Mouse (Mus musculus): ENCODE data around the gene Fgf4.

Gene Fgf4

GRCm38 (mm10) chr7:144863196-144863595 is 16.0 kb downstream of the Fgf4 start:
- in situ Hi-C loops (cut with MboI; ENCODE audit: unreplicated experiment in 2 of 2): no loop called here

GRCm38 (mm10) chr7:144864160-144864670 is 17.0 kb downstream of the Fgf4 start:
- in situ Hi-C loops (cut with MboI; ENCODE audit: unreplicated experiment in 2 of 2): no loop called here

- in situ Hi-C loops (cut with MboI; ENCODE audit: unreplicated experiment in 2 of 2): no loop called here
Observed at GRCm38 (mm10) chr7:144867161-144867560, 20.0 kb downstream of the Fgf4 start.

GRCm38 (mm10) chr7:144867602-144868001 is 20.4 kb downstream of the Fgf4 start:
- in situ Hi-C loops (cut with MboI; ENCODE audit: unreplicated experiment in 2 of 2): no loop called here

DNA sequence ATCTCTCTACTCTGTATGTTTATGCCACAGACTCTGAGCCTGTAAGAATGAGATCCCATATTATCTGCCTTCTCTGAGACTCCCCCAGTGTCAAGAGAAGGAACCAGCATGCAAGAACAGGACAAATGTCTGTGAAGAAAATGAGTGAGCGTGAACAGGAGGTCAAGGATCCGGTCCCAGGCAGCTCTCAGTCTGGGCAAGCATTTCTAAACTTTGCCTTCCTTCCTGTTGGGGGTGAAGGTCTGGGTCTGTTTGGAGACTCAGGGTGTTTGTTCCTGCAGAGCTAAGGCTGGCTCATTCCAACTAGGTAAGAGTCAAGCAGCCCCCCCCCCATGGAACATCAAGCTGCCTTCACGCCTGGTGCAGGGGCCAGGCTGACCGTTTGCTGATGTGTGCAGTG is 25.3 kb downstream of the Fgf4 start:
- in situ Hi-C loops (cut with MboI; ENCODE audit: unreplicated experiment in 2 of 2): no loop called here

- in situ Hi-C loops (cut with MboI; ENCODE audit: unreplicated experiment in 2 of 2): no loop called here
Observed at GRCm38 (mm10) chr7:144873160-144873559, 26.0 kb downstream of the Fgf4 start.

- in situ Hi-C loops (cut with MboI; ENCODE audit: unreplicated experiment in 2 of 2): no loop called here
Observed at GRCm38 (mm10) chr7:144874226-144874625, 27.1 kb downstream of the Fgf4 start.

DNA sequence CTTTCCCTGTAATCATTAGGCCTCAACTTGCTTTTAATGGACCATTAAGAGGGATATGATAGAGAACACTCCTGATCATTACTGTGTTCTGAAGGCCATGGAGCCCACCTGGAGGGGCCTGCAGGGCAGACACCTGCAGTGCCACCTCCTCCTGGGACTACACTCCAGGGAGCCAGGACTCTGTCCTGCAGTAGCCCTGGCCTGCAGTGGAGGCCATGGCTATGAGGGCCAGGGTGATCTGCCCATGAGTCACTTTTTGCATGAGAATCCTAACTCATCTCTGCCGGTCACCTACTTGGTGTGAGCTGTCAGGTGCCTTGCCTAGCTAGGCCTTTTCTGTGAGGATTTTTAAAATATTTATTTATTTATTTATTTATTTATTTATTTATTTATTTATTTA is 31.2 kb downstream of the Fgf4 start:
- in situ Hi-C loops (cut with MboI; ENCODE audit: unreplicated experiment in 2 of 2): no loop called here

DNA sequence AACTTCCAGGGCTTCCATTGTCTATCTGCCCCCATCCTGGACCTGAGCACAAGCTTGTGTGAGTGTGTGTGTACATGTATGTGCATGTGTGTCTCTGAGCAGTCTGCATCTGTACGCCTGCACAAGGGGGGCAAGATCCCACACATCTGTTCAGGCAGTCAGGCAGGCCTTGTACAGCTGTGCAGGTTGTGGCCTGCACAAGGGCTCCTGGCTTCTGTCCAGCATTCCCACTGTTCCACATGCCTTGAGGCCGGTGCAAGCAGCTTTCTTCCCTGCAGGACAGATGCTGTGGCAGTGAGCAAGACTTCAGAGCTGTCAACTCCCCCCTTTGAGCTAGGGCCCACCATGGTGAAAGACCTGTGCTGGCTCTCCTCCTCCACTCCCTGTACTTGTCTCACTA is 35.9 kb downstream of the Fgf4 start:
- in situ Hi-C loops (cut with MboI; ENCODE audit: unreplicated experiment in 2 of 2): no loop called here

GRCm38 (mm10) chr7:144887672-144888071 is 40.5 kb downstream of the Fgf4 start:
- in situ Hi-C loops (cut with MboI; ENCODE audit: unreplicated experiment in 2 of 2): no loop called here

DNA sequence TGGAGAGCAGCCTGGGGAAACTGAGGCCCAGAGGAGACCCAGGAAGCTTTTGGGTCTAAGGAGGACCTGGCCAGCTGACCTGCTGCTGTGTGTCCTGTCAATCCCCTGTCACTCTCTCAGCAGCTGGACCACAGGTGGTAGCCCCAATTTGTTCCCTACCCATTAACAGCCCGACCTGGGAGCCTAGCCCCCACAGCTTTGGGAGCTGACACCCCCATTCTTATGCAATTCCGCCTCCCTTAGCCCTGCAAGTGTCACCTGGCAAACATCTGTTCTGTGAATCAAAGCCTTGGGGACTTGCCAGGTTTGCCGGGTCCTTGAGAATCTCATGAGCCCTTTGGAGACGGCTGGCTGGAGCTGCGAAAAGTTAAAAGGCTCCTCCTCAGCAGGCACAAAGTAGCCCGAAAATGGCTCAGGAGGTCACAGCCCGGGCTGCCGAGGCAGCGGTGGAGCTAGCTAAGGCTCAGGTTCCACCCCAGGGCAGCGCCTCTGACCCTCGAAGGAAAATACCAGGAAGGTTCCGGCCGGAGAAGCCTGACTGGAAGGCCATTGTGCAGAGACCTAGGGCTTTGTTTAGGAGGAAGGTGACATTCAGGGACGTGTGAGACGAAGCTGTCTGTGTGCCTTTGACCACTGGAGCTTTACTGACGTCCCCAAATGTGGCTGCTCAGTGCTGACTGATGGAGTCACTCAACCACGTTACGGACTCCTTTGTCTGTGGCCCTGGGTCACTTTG is 41.6 kb downstream of the Fgf4 start:
- in situ Hi-C loops (cut with MboI; ENCODE audit: unreplicated experiment in 2 of 2): no loop called here

GRCm38 (mm10) chr7:144890661-144891060 is 43.5 kb downstream of the Fgf4 start:
- in situ Hi-C loops (cut with MboI; ENCODE audit: unreplicated experiment in 2 of 2): loop anchor here (5.0 to 10.0 kb wide), 2 partner anchors 308 to 676 kb away; partner anchors contain the start of gene Fadd (in 1 of the 2)

GRCm38 (mm10) chr7:144891863-144892262 is 44.7 kb downstream of the Fgf4 start:
- in situ Hi-C loops (cut with MboI; ENCODE audit: unreplicated experiment in 2 of 2): loop anchor here (5.0 to 10.0 kb wide), 2 partner anchors 310 to 677 kb away; partner anchors contain the start of gene Fadd (in 1 of the 2)

DNA sequence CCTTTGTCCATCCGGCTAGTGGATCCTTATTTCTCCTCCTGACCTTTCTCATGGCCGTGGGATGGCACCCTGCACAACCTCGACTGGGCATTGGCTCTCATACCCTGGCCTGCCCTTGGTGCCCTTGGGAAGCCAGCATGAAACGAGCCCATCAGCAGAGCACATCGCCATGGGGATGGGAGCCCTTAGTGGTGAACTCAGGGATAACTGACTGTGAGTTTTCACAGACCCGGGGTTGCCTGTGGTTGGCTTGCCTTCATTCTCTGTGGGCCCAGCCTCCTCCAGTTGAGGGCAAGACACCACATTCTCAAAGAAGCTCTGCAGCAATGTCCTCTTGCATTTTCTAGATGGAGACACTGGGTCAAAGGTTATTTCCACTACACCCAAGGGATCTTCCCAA is 45.2 kb downstream of the Fgf4 start:
- in situ Hi-C loops (cut with MboI; ENCODE audit: unreplicated experiment in 2 of 2): loop anchor here (5.0 to 10.0 kb wide), 2 partner anchors 310 to 678 kb away; partner anchors contain the start of gene Fadd (in 1 of the 2)

GRCm38 (mm10) chr7:144894191-144894590 is 47.0 kb downstream of the Fgf4 start:
- in situ Hi-C loops (cut with MboI; ENCODE audit: unreplicated experiment in 2 of 2): loop anchor here (5.0 to 10.0 kb wide), 2 partner anchors 312 to 679 kb away; partner anchors contain the start of gene Fadd (in 1 of the 2)

GRCm38 (mm10) chr7:144894706-144895105 is 47.5 kb downstream of the Fgf4 start:
- in situ Hi-C loops (cut with MboI; ENCODE audit: unreplicated experiment in 2 of 2): loop anchor here (5.0 to 10.0 kb wide), 3 partner anchors 302 to 680 kb away; partner anchors contain the start of gene Fadd (in 1 of the 2)

DNA sequence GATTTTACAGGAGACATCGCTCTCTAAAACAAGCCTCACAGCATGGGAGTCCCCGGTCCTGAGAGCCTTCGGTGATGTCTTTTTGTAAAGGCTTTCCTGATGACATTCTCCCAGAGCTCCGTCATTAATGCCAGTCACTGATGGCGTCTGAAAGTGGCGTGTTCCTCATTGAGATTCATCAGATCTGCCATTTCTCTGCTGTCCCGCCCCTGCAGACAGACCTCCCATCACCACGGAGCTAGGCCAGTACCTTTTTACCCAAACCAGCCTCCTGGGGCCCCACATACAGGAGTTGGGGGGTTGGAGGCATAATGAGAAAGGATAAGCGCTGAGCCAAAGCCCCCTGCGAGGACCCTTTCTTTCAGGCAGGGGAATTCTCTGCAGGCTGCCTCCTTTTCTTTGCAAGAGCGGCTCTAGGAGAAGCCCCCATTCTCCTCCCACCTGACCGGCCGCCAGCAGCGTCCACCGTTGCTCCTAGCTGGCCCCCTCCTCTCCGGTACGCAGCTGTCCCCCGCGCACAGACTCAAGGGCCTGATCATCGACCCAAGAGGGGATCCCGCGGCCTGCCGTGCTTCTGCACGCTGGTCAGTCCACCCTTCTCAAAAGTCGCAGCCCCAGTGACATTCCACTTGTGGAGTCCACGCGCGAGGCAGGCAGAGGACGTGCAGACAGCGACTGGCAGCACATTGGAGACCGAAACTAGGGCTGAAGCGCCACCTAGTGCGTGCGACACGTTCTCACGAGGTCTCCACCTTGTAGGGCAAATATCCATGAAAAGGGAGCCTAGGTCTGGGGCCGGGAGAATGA is 48.3 kb downstream of the Fgf4 start:
- in situ Hi-C loops (cut with MboI; ENCODE audit: unreplicated experiment in 2 of 2): loop anchor here in 1 of 2 experiments (5.0 to 10.0 kb wide), 2 partner anchors 303 to 681 kb away; no protein-coding TSS in a partner anchor

DNA sequence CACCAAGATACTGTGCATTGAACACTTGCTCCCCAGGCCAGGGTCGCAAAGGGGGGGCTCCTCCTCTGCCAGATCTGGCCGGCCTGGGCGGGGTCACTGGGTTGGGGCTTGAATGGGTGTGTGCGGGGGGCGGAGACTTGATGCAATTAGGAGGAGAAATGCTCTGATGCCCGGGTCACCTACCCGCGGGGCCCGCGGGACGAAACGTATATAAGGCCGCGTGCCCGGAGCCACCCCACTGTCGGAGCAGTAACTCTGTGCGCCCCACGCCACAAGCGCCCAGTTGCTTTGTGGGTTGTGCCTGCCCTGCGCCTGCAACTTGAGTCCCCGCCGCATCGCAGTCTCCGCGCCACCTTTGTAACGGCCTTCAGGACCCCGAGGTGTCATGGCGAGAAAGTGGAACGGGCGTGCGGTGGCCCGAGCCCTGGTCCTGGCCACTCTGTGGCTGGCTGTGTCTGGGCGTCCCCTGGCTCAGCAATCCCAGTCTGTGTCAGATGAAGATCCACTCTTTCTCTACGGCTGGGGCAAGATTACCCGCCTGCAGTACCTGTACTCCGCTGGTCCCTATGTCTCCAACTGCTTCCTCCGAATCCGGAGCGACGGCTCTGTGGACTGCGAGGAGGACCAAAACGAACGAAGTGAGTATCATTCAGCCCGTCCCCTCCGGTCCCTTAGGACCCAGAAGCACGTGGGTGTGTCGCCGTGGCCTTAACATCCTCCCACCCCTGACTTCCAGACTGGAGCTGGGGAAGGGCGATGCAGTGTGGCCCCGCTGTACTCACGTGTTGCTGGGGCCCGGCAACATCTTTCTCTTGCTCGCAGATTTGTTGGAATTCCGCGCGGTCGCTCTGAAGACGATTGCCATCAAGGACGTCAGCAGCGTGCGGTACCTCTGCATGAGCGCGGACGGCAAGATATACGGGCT is 49.4 kb downstream of the Fgf4 start, which contains the start of gene Fgf15:
TSS of gene Fgf15 (plus strand) at position 238 of the 925 bp plus-strand sequence.
- in situ Hi-C loops (cut with MboI; ENCODE audit: unreplicated experiment in 2 of 2): loop anchor here in 1 of 2 experiments (5.0 to 10.0 kb wide), 2 partner anchors 304 to 682 kb away; no protein-coding TSS in a partner anchor

GRCm38 (mm10) chr7:144898506-144898905 is 51.3 kb downstream of the Fgf4 start:
- in situ Hi-C loops (cut with MboI; ENCODE audit: unreplicated experiment in 2 of 2): loop anchor here in 1 of 2 experiments (5.0 to 10.0 kb wide), 2 partner anchors 306 to 684 kb away; no protein-coding TSS in a partner anchor

All from v-Abl transformed pro-B cells (cell line).